Mouse (Mus musculus) embryonic stem cell, embryonic (primary cell): ENCODE measurements around the gene Tmem200b.

ENCODE experiments used
- CTCF ChIA-PET, 4 experiments: fragments of 300-600 bp in 2 of 4; fragments of 350-600 bp in 2 of 4; sonication (Branson Sonifier 250); formaldehyde crosslinking; loops; one replicate each; lab custom pipeline; 2022; ENCODE audit warnings: inconsistent platforms in 2 of 4; lab: Charles Lee
- POLR2A ChIA-PET, 4 experiments: fragments of 300-600 bp in 2 of 4; fragments of 350-600 bp in 2 of 4; sonication (Branson Sonifier 250); formaldehyde crosslinking; loops; one replicate each; lab custom pipeline; 2022; ENCODE audit warnings: antibody characterized with exemption in 4 of 4, inconsistent platforms in 1 of 4; lab: Charles Lee

Gene Tmem200b

GRCm38 (mm10) chr4:131921461-131922346, at the start of gene Tmem200b:
Gene Tmem200b, plus strand, starts transcription at chr4:131921771.
- ChIA-PET POLR2A (interaction anchor here in 2 of 4 experiments (0.7 to 2.5 kb wide), 8 partner anchors 12 to 154 kb away, joined by 3 to 9 read pairs (median 4); partner anchors contain the start of genes Srsf4 (in 2 of the 2), Epb41 (in 1 of the 2) and Gm10300 (in 1 of the 2)), CTCF (interaction anchor here in 3 of 4 experiments (0.6 to 1.0 kb wide), 4 partner anchors 10 to 654 kb away, joined by 3 to 5 read pairs (median 3); no protein-coding TSS in a partner anchor)

- POLR2A ChIA-PET, result interaction anchor here (0.5 to 7.8 kb wide), 92 partner anchors 8 to 1195 kb away, joined by 3 to 100 read pairs (median 5); partner anchors contain the start of genes Epb41 (in 3 of the 4), Ythdf2 (in 3 of the 4), Gm10300 (in 2 of the 4) and Mecr (in 2 of the 4)
- CTCF ChIA-PET, result interaction anchor here (0.6 to 2.1 kb wide), 4 partner anchors 12 to 249 kb away, joined by 3 to 6 read pairs (median 4); no protein-coding TSS in a partner anchor
Measured at GRCm38 (mm10) chr4:131872672-131873292, 48.8 kb upstream of the Tmem200b start.

DNA sequence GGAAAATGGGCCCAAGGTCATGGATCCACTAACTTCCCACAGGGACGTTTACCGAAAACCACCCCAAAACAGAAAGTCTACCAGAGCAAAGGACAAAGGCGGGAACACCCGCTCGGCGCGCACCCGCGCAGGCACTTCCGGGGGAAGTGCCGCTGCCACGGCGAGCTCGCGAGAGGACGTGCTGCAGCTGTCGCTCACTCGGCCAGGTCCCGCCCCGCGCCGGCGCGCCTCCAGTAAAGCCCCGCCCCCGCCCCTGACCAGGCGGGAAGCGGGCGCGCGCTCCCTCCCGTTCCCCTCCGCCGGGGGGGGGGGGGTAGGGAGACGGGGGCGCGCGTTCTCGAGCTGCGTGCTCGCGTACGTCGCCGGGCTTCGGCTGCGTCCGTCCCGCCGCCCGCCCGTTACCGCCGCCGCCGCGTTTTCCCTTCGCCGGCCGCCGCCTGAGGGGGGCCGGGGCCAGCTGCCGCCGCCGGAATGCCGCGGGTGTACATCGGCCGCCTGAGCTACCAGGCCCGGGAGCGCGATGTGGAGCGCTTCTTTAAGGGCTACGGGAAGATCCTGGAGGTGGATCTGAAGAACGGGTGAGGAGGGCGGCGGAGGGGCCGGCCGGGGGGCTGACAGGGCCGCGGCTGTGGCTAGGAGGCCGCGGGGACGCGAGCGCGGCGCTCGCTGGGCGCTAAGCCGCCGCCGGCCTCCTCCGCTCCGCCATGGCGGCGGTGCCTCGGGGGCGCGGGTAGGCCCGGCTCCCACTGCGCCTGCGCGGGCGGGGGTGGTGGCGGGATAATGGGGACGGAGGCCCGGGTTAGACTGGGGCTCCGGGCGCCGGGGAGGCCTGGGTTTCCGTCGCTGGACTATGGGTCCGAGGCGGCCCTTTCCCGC, 48.0 kb upstream of the Tmem200b start, which contains the start of gene Srsf4:
Gene Srsf4 (plus strand): TSS at position 325 of the 876 bp plus-strand sequence.
- ChIA-PET CTCF (interaction anchor here (0.6 to 2.1 kb wide), 11 partner anchors 12 to 991 kb away, joined by 3 to 6 read pairs (median 3); no protein-coding TSS in a partner anchor), POLR2A (interaction anchor here (0.6 to 7.8 kb wide), 125 partner anchors 7 to 1573 kb away, joined by 3 to 100 read pairs (median 4); partner anchors contain the start of genes Epb41 (in 3 of the 4), Ythdf2 (in 3 of the 4), Gm10300 (in 2 of the 4) and Mecr (in 2 of the 4))

- CTCF ChIA-PET, result interaction anchor here in 2 of 4 experiments (0.6 to 2.1 kb wide), 6 partner anchors 13 to 538 kb away, joined by 3 to 5 read pairs (median 4); no protein-coding TSS in a partner anchor
- POLR2A ChIA-PET, result interaction anchor here (0.6 to 7.8 kb wide), 70 partner anchors 7 to 960 kb away, joined by 3 to 100 read pairs (median 5); partner anchors contain the start of genes Epb41 (in 2 of the 4), Gm10300 (in 2 of the 4), Mecr (in 2 of the 4) and Ythdf2 (in 2 of the 4)
Measured at GRCm38 (mm10) chr4:131874169-131874536, 47.4 kb upstream of the Tmem200b start.

GRCm38 (mm10) chr4:131874567-131874966, 47.0 kb upstream of the Tmem200b start:
- CTCF ChIA-PET, result interaction anchor here in 2 of 4 experiments (0.6 to 2.1 kb wide), 6 partner anchors 13 to 537 kb away, joined by 3 to 5 read pairs (median 3); no protein-coding TSS in a partner anchor
- POLR2A ChIA-PET, result interaction anchor here (0.7 to 7.8 kb wide), 46 partner anchors 8 to 961 kb away, joined by 3 to 100 read pairs (median 6); partner anchors contain the start of genes Epb41 (in 2 of the 4), Gm10300 (in 2 of the 4), Mecr (in 2 of the 4) and Tmem200b (in 1 of the 4)

GRCm38 (mm10) chr4:131875242-131875641, 46.3 kb upstream of the Tmem200b start:
- POLR2A ChIA-PET, result interaction anchor here in 2 of 4 experiments (1.0 to 7.8 kb wide), 10 partner anchors 8 to 39 kb away, joined by 3 to 100 read pairs (median 30); no protein-coding TSS in a partner anchor
- CTCF ChIA-PET, result no interaction called here

DNA sequence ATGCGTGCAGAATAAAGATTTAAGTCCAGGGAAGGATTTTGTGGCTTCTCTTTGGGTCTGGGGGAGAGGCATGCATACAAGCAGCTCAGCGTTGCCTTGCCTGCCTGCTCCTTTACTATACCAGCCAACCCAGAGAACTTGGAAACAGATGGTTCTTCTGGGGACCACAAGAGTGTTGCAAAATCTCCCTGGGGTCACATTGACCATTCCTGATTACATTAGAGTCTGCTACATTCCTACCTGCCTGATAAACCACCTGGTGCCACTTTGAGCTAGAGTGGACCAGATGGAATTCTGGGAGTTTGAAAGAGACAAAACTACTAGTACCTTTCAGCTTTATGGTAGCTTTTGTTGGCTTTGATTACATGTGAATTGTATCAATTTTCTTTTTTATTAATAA, 44.7 kb upstream of the Tmem200b start:
- ChIA-PET POLR2A (interaction anchor here (0.6 to 7.8 kb wide), 20 partner anchors 8 to 439 kb away, joined by 3 to 100 read pairs (median 4); partner anchors contain the start of genes Epb41 (in 1 of the 4), Gm10300 (in 1 of the 4) and Mecr (in 1 of the 4)), CTCF (interaction anchor here in 1 of 4 experiments (1.0 kb wide), 1 partner anchor 28 kb away, joined by 3 read pairs; no protein-coding TSS in a partner anchor)

- POLR2A ChIA-PET, result interaction anchor here in 3 of 4 experiments (0.6 to 3.7 kb wide), 9 partner anchors 9 to 451 kb away, joined by 3 to 23 read pairs (median 3); no protein-coding TSS in a partner anchor
- CTCF ChIA-PET, result no interaction called here
Measured at GRCm38 (mm10) chr4:131879692-131880091, 41.9 kb upstream of the Tmem200b start.

DNA sequence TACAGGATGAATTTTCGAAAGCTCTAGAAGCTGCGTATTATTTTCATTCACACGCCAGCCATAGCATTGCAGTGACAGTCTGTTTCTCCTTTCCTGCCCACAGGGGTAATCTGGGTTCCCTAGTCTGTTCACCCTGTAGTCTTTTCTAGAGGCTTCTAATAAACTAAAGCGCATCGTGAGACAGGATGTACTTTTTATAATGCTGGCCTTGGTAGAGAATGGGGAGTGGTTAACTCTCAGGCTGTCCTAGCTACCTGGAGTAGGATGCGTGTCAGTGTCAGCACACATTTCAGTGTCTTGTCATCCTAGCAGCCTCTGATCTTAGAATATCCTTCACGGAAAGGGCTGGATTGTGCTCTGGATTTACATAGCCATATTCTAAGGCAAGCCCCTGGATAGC, 40.3 kb upstream of the Tmem200b start:
- ChIA-PET CTCF (interaction anchor here in 2 of 4 experiments (0.5 to 1.0 kb wide), 2 partner anchors 19 to 240 kb away, joined by 3 read pairs; no protein-coding TSS in a partner anchor), POLR2A (interaction anchor here (0.9 to 6.8 kb wide), 13 partner anchors 7 to 389 kb away, joined by 3 to 98 read pairs (median 8); partner anchors contain the start of gene Srsf4 (in 4 of the 4))

DNA sequence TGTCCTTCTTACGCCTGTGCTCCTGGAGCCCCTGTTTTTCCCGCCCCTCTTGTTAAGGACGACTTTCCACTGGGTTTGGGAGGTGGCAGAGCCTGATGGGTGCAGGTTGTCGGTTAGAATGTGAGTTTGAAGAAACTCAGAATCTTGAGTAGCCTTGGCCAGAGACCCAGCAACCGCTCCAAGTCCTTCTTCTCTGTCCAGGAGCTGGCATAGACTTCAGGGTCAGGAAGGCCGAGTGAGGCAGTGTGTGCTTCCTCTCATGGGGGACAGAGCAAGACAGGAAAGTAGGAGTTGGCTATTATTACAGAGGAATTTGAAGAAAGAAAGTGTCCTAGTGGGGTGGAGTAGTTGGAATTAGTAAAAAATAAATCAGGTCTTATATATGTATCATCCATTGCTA, 38.0 kb upstream of the Tmem200b start:
- CTCF ChIA-PET, result no interaction called here

GRCm38 (mm10) chr4:131885376-131885775, 36.2 kb upstream of the Tmem200b start:
- POLR2A ChIA-PET, result interaction anchor here (0.7 to 6.8 kb wide), 12 partner anchors 8 to 387 kb away, joined by 3 to 98 read pairs (median 4); partner anchors contain the start of gene Srsf4 (in 3 of the 4)
- CTCF ChIA-PET, result interaction anchor here in 3 of 4 experiments (0.7 to 1.4 kb wide), 3 partner anchors 19 to 30 kb away, joined by 3 to 6 read pairs (median 4); no protein-coding TSS in a partner anchor

More for the DNA sequence above, 38.0 kb upstream of the Tmem200b start:
- POLR2A ChIA-PET, result interaction anchor here in 3 of 4 experiments (0.6 to 6.8 kb wide), 6 partner anchors 10 to 959 kb away, joined by 3 to 98 read pairs (median 12); partner anchors contain the start of genes Srsf4 (in 2 of the 3) and Ppp1r8 (in 1 of the 3)

DNA sequence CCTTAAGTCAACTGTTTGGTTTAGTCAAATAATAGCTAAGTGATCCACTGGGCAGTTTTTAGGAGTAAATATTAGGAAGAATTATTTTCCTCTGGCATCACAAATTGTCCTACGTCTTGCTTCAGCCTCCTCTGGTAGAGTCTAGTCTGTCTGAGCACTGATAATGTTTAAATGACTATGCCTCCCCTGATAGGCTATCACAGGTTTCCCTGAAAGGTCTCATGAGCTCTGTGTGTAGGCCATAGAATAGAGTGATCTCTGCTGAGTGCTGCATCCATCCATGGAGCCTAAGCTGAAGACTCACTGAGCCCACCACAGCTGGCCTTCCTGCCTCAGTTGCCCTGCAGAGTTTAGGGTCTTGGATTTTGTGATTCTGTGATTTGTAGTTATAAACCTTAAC, 33.0 kb upstream of the Tmem200b start:
- ChIA-PET CTCF (interaction anchor here in 1 of 4 experiments (0.8 kb wide), 1 partner anchor 16 kb away, joined by 4 read pairs; no protein-coding TSS in a partner anchor), POLR2A (interaction anchor here in 2 of 4 experiments (0.9 to 7.6 kb wide), 5 partner anchors 9 to 34 kb away, joined by 3 to 100 read pairs (median 4); partner anchors contain the start of gene Srsf4 (in 1 of the 2))

DNA sequence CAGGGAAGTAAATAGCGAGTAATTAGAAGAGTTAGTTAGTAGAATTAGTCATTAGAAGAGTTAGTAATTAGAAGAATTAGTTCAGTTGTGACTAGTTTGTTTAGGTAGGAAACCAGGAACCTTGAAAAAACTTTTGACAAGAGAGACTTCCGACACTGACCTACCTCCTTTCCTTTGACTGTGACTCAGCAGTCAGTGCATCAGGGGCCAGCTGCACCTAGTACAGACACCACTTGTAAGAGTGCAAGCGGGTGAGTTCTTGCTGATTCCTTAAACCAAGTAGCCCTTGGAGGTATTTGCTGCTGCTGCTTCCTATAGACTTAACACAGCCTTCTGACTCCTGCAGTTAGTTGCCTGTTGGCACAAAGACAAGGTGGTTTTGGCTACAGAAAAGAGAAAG, 30.9 kb upstream of the Tmem200b start:
- ChIA-PET CTCF (interaction anchor here (0.7 to 2.2 kb wide), 5 partner anchors 14 to 25 kb away, joined by 3 to 9 read pairs (median 4); no protein-coding TSS in a partner anchor), POLR2A (interaction anchor here in 3 of 4 experiments (1.6 to 7.6 kb wide), 8 partner anchors 10 to 184 kb away, joined by 4 to 100 read pairs (median 10); partner anchors contain the start of genes Srsf4 (in 3 of the 3), Epb41 (in 1 of the 3) and Gm10300 (in 1 of the 3))

DNA sequence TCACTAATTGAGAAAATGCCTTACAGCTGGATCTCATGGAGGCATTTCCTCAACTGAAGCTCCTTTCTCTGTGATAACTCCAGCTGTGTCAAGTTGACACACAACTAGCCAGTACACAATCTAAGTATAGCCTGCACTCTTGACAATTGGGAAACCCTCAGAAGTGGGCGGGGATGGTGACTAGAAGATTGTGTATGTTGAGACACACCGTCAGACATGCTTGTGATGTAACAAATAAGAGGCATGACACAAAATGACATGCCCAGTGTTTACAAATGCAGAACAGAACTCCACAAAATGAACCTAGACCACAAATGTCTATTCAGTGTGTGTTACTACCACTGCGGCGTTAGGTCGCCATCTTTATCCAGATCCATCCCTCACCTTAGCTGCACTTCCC, 24.5 kb upstream of the Tmem200b start:
- CTCF ChIA-PET, result no interaction called here
- POLR2A ChIA-PET, result interaction anchor here in 2 of 4 experiments (0.7 to 5.4 kb wide), 7 partner anchors 8 to 180 kb away, joined by 3 to 47 read pairs (median 3); partner anchors contain the start of genes Epb41 (in 1 of the 2) and Srsf4 (in 1 of the 2)

DNA sequence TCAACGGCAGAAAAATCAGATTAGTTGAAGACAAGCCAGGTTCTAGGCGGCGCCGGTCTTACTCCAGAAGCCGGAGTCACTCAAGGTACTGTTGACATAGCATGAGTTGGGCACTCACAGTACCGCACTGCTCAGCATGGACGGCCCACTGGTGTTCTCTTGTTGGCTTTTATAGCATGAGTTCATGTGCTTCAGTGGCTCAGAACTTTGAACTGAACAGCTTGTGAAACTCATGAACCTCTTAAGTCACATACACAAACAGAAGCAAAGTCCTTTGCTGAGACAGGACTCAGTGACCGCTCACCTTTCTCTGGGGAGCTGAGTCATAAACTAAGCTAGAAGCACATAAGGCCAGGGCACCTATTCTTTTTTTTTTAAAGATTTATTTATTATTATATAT, 23.8 kb upstream of the Tmem200b start:
- CTCF ChIA-PET, result no interaction called here

More for the DNA sequence above, 23.8 kb upstream of the Tmem200b start:
- POLR2A ChIA-PET, result interaction anchor here in 2 of 4 experiments (0.7 to 5.4 kb wide), 8 partner anchors 9 to 179 kb away, joined by 3 to 47 read pairs (median 3); partner anchors contain the start of genes Epb41 (in 1 of the 2) and Srsf4 (in 1 of the 2)
